Mouse (Mus musculus) midbrain, embryonic 13.5 days (tissue): ENCODE measurements around the gene Sema3a. TPM values are rescaled to one million over a fixed set of nuclear protein-coding genes. Genes with fewer than 3 reads are reported as not detected.

ENCODE experiments used
- ATAC-seq: fragments of 200-750 bp; cut with Nextera tagmentation; 2 replicates; pipeline ENCODE4 v1.8.0; 2017; ENCODE audit warnings: mild to moderate bottlenecking, moderate TSS enrichment, moderate library complexity
- H3K27ac ChIP-seq: fragments of 300-500 bp; sonication (generic); 2 replicates; pipeline ENCODE4 v1.5.1; 2015; ENCODE audit warnings: inconsistent platforms, mild to moderate bottlenecking, moderate library complexity
- H3K27me3 ChIP-seq: fragments of 300-500 bp; sonication (generic); 2 replicates; pipeline ENCODE4 v1.6.1; 2015; ENCODE audit warnings: mild to moderate bottlenecking, inconsistent platforms
- H3K36me3 ChIP-seq: fragments of 300-500 bp; sonication (generic); 2 replicates; pipeline ENCODE4 v1.6.1; 2015; ENCODE audit warnings: mild to moderate bottlenecking, inconsistent platforms
- H3K4me1 ChIP-seq: fragments of 300-500 bp; sonication (generic); replicated peaks from 2 replicates; pipeline ENCODE4 v1.6.1; 2015; ENCODE audit warnings: inconsistent platforms
- H3K4me2 ChIP-seq: fragments of 300-500 bp; sonication (generic); replicated peaks from 2 replicates; pipeline ENCODE4 v1.6.1; 2015; ENCODE audit warnings: moderate library complexity, mild to moderate bottlenecking, inconsistent platforms
- H3K4me3 ChIP-seq: fragments of 300-500 bp; sonication (generic); replicated peaks from 2 replicates; pipeline ENCODE4 v1.5.1; 2015; ENCODE audit warnings: mild to moderate bottlenecking, inconsistent platforms
- H3K9ac ChIP-seq: fragments of 300-500 bp; sonication (generic); replicated peaks from 2 replicates; pipeline ENCODE4 v1.6.1; 2015; ENCODE audit warnings: mild to moderate bottlenecking, inconsistent platforms
- H3K9me3 ChIP-seq: fragments of 300-500 bp; sonication (generic); 2 replicates; pipeline ENCODE4 v1.6.1; 2016; ENCODE audit warnings: mild to moderate bottlenecking, inconsistent platforms
- WGBS: fragments of 180-500 bp; shearing (Covaris S2); methylation state at CpG from one replicate; pipeline ENCODE4 v1.1.7; 2015; 5-methylcytosine and 5-hydroxymethylcytosine counted together
- polyA plus RNA-seq: library from polyadenylated mRNA; unstranded; fragments of >200 nt; fragmentation: Nextera tagmentation; extraction: Ambion mirVana; gene quantifications from 2 replicates; pipeline ENCODE4 v1.2.1, GENCODE M21; 2015

Sema3a gene
- polyA plus RNA-seq: 4.5 and 6.3 TPM in 2 replicates

- WGBS: 53% methylated on average over 13 of the region's 13 CpGs
- Histone ChIP-seq H3K4me2 (peak within 1 kb of the TSS; percentile 7), H3K27ac (no peak within 1 kb of the TSS; the same call in 1 of the 2 replicates), H3K9me3 (no peaks in the 10 kb centered on the region), H3K4me1 (0 out of 2 replicates have a peak, but pooled peaks cover 8% of the 10 kb centered on the region), H3K36me3 (no peaks in the 10 kb centered on the region), H3K27me3 (no peaks in the 10 kb centered on the region), H3K9ac (no peak within 1 kb of the TSS), H3K4me3 (no peak within 1 kb of the TSS)
- ATAC-seq: peak; percentile 86
These were observed at the start of gene Sema3a for GRCm38 (mm10) chr5:13125241-13125692. TSS of gene Sema3a (plus strand) at chr5:13125414.

GRCm38 (mm10) chr5:13084777-13085439 is 40.3 kb upstream of the Sema3a start:
- no peaks in the 10 kb centered on the region for H3K4me1 ChIP-seq
- H3K27me3 ChIP-seq: no peaks in the 10 kb centered on the region
- H3K36me3 ChIP-seq: no peaks in the 10 kb centered on the region
- H3K9ac ChIP-seq: no peak overlapping the region
- H3K4me2 ChIP-seq: no peak overlapping the region
- no peak overlapping the region for H3K27ac ChIP-seq
- WGBS: 92% methylated on average over 6 of the region's 6 CpGs
- no peak for ATAC-seq
- no peak overlapping the region for H3K4me3 ChIP-seq
- no peaks in the 10 kb centered on the region for H3K9me3 ChIP-seq

DNA sequence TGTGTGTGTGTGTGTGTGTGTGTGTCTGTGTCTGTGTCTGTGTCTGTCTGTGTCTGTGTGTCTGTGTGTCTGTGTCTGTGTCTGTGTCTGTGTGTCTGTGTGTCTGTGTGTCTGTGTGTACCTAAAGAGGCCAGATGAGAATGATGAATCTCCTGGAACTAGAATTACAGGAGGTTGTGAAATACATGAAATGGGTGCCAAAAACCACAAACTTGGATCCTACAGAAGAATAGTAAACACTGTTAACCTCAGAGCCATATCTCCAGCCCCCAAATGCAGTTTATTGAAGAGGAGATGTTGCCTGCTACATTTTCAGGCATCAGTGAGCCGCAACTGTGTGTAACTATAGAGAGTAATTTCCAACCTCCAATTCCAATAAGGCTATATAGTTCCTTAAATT is 34.8 kb upstream of the Sema3a start:
- H3K4me3 ChIP-seq: no peak overlapping the region
- no peaks in the 10 kb centered on the region for H3K9me3 ChIP-seq
- no peak for ATAC-seq
- WGBS: 96% methylated on average over 1 of the region's 1 CpGs
- H3K4me1 ChIP-seq: no peaks in the 10 kb centered on the region
- H3K9ac ChIP-seq: no peak overlapping the region
- H3K4me2 ChIP-seq: no peak overlapping the region
- H3K27me3 ChIP-seq: no peaks in the 10 kb centered on the region
- H3K36me3 ChIP-seq: no peaks in the 10 kb centered on the region
- no peak overlapping the region for H3K27ac ChIP-seq

- H3K4me3 ChIP-seq: no peak overlapping the region
- no peak overlapping the region for H3K27ac ChIP-seq
- H3K9me3 ChIP-seq: no peaks in the 10 kb centered on the region
- H3K4me1 ChIP-seq: no peaks in the 10 kb centered on the region
- no peak for ATAC-seq
- no peak overlapping the region for H3K4me2 ChIP-seq
- H3K9ac ChIP-seq: no peak overlapping the region
- no peaks in the 10 kb centered on the region for H3K36me3 ChIP-seq
- WGBS: 72% methylated on average over 2 of the region's 2 CpGs
- no peaks in the 10 kb centered on the region for H3K27me3 ChIP-seq
These were observed 15.7 kb upstream of the Sema3a start for GRCm38 (mm10) chr5:13109522-13109921.

DNA sequence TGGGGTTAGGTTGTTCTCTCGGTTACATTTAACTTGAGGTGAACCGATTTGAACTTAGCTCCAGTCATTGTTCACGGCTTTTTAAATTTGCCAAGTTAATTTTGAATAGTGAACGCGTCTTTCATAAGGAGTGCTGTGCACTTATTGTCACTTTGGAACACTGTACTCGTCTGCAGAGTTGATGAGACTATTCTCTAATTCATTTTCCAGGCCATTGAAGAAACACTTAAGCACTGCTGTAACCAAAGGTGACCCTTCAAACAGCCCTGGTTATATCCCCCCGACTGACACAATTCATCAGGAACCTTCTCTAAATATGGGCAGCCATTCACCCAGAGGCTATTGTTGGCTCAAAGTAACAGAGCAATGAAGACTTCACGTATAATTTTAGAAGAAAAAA is 8.0 kb upstream of the Sema3a start:
- H3K9me3 ChIP-seq: no peaks in the 10 kb centered on the region
- 61% methylated on average over 8 of the region's 8 CpGs for WGBS
- no peak for ATAC-seq

GRCm38 (mm10) chr5:13125757-13126156 is 543 bp downstream of the Sema3a start:
- peak; percentile 65 for ATAC-seq
- no peaks in the 10 kb centered on the region for H3K9me3 ChIP-seq
- H3K4me2 ChIP-seq: peak overlapping the region; percentile 7
- H3K27me3 ChIP-seq: no peaks in the 10 kb centered on the region
- 61% methylated on average over 9 of the region's 9 CpGs for WGBS
- no peak overlapping the region; the same call in 1 of the 2 replicates for H3K27ac ChIP-seq
- 0 out of 2 replicates have a peak, but pooled peaks cover 8% of the 10 kb centered on the region for H3K4me1 ChIP-seq
- H3K4me3 ChIP-seq: no peak overlapping the region
- no peak overlapping the region for H3K9ac ChIP-seq
- H3K36me3 ChIP-seq: no peaks in the 10 kb centered on the region

More for the DNA sequence above, 8.0 kb upstream of the Sema3a start:
- Histone ChIP-seq H3K36me3 (no peaks in the 10 kb centered on the region), H3K27ac (no peak overlapping the region), H3K4me3 (no peak overlapping the region), H3K9ac (no peak overlapping the region), H3K4me1 (no peaks in the 10 kb centered on the region), H3K27me3 (no peaks in the 10 kb centered on the region), H3K4me2 (no peak overlapping the region)

DNA sequence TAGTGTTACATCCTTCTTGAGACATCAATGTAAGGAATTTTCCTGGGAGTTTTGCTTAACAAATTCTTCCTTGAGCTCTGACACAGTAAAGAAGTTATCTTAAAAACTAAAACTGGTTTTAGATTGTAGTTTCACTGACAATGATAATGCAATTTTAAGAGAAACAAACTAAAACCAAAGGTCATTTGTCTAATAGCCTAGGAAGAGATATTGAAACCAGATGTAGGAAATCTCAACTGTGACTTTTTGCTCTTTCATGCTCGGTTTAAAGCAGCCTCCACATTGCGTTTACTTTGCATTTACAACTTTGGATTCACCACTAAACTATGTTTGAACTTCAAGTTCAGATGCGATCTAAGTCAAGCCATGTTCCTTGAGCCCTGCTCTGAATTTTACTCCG is 982 bp downstream of the Sema3a start:
- Histone ChIP-seq H3K9ac (no peak overlapping the region), H3K4me1 (0 out of 2 replicates have a peak, but pooled peaks cover 8% of the 10 kb centered on the region), H3K9me3 (no peaks in the 10 kb centered on the region), H3K27ac (no peak overlapping the region), H3K27me3 (no peaks in the 10 kb centered on the region), H3K4me3 (no peak overlapping the region), H3K36me3 (no peaks in the 10 kb centered on the region), H3K4me2 (no peak overlapping the region)
- 90% methylated on average over 4 of the region's 4 CpGs for WGBS
- no peak for ATAC-seq

GRCm38 (mm10) chr5:13127121-13127520 is 1.9 kb downstream of the Sema3a start:
- H3K36me3 ChIP-seq: no peaks in the 10 kb centered on the region
- no peak for ATAC-seq
- H3K9ac ChIP-seq: no peak overlapping the region
- 0 out of 2 replicates have a peak, but pooled peaks cover 8% of the 10 kb centered on the region for H3K4me1 ChIP-seq
- no peak overlapping the region for H3K4me3 ChIP-seq
- no peaks in the 10 kb centered on the region for H3K9me3 ChIP-seq
- no peak overlapping the region for H3K4me2 ChIP-seq
- H3K27me3 ChIP-seq: no peaks in the 10 kb centered on the region
- 89% methylated on average over 3 of the region's 3 CpGs for WGBS
- H3K27ac ChIP-seq: no peak overlapping the region

GRCm38 (mm10) chr5:13144733-13145457 is 19.7 kb downstream of the Sema3a start:
- WGBS: 69% methylated on average over 7 of the region's 7 CpGs
- no peak overlapping the region for H3K4me2 ChIP-seq
- H3K9ac ChIP-seq: no peak overlapping the region
- no peaks in the 10 kb centered on the region for H3K27me3 ChIP-seq
- H3K36me3 ChIP-seq: no peaks in the 10 kb centered on the region
- H3K4me3 ChIP-seq: no peak overlapping the region
- H3K4me1 ChIP-seq: no peaks in the 10 kb centered on the region
- ATAC-seq: no peak
- H3K9me3 ChIP-seq: no peaks in the 10 kb centered on the region
- no peak overlapping the region for H3K27ac ChIP-seq

- H3K4me2 ChIP-seq: no peak overlapping the region
- H3K27me3 ChIP-seq: no peaks in the 10 kb centered on the region
- H3K4me3 ChIP-seq: no peak overlapping the region
- H3K36me3 ChIP-seq: no peaks in the 10 kb centered on the region
- peaks cover 6% of the 10 kb centered on the region; the same call in 1 of the 2 replicates for H3K4me1 ChIP-seq
- no peak for ATAC-seq
- H3K9ac ChIP-seq: no peak overlapping the region
- 75% methylated on average over 5 of the region's 5 CpGs for WGBS
- no peaks in the 10 kb centered on the region for H3K9me3 ChIP-seq
- no peak overlapping the region for H3K27ac ChIP-seq
These were observed 24.7 kb downstream of the Sema3a start for GRCm38 (mm10) chr5:13149909-13150308.

- peak; percentile 53; the same call in 1 of the 2 replicates for ATAC-seq
These were observed 25.8 kb downstream of the Sema3a start for GRCm38 (mm10) chr5:13151002-13151401.

More at GRCm38 (mm10) chr5:13151002-13151401, 25.8 kb downstream of the Sema3a start:
- WGBS: 67% methylated on average over 2 of the region's 2 CpGs
- Histone ChIP-seq H3K36me3 (no peaks in the 10 kb centered on the region), H3K4me3 (no peak overlapping the region), H3K27ac (no peak overlapping the region), H3K9ac (no peak overlapping the region), H3K4me1 (peaks cover 6% of the 10 kb centered on the region; the same call in 1 of the 2 replicates), H3K9me3 (no peaks in the 10 kb centered on the region), H3K27me3 (no peaks in the 10 kb centered on the region), H3K4me2 (no peak overlapping the region)
